Mouse (Mus musculus) Patski (cell line): ENCODE measurements around the gene Gclm. TPM values are rescaled to one million over a fixed set of nuclear protein-coding genes. Genes with fewer than 3 reads are reported as not detected.
A peak's percentile ranks its signal among the peaks of the same experiment; 100 is the strongest.
"Not testable (repeated sequence)": the region's sequence is repeated elsewhere in the genome, so short reads cannot be mapped to it uniquely, and the experiment has no call there.

ENCODE experiments used
- ATAC-seq: fragments of 100-300 bp; one replicate; pipeline ENCODE4 v1.8.0; 2021
- CTCF ChIA-PET: fragments of 350-600 bp; sonication (Branson Sonifier 250); formaldehyde crosslinking; loops from one replicate; lab custom pipeline; 2022; ENCODE audit warnings: inconsistent platforms; lab: Charles Lee
- POLR2A ChIA-PET: fragments of 350-600 bp; sonication (Branson Sonifier 250); formaldehyde crosslinking; loops from one replicate; lab custom pipeline; 2022; ENCODE audit warnings: antibody characterized with exemption, inconsistent platforms; lab: Charles Lee
- DNase-seq: peaks from one replicate; pipeline ENCODE4 v3.0.0-alpha.2; 2011; ENCODE audit warnings: low read depth, low spot score
- H3K27me3 ChIP-seq: fragments of 371-371 bp; one replicate; pipeline ENCODE4 v1.5.1; 2021
- CTCF ChIP-seq: fragments of 100-300 bp; IDR thresholded peaks from one replicate; pipeline ENCODE4 v1.5.1; 2021
- in situ Hi-C: fragments of 300-500 bp; cut with MboI; formaldehyde crosslinking; loops from 3 replicates; pipeline ENCODE4 v1.11.1; 2018; ENCODE audit warnings: low pct_unique_long_range_greater_than_20kb, mixed read lengths
- polyA plus RNA-seq: library from polyadenylated mRNA; unstranded; gene quantifications from one replicate; pipeline ENCODE4 v1.2.3, GENCODE M21; 2021

The Gclm gene
- polyA plus RNA-seq, 1 experiment from 2014 or later = 459 TPM

DNA sequence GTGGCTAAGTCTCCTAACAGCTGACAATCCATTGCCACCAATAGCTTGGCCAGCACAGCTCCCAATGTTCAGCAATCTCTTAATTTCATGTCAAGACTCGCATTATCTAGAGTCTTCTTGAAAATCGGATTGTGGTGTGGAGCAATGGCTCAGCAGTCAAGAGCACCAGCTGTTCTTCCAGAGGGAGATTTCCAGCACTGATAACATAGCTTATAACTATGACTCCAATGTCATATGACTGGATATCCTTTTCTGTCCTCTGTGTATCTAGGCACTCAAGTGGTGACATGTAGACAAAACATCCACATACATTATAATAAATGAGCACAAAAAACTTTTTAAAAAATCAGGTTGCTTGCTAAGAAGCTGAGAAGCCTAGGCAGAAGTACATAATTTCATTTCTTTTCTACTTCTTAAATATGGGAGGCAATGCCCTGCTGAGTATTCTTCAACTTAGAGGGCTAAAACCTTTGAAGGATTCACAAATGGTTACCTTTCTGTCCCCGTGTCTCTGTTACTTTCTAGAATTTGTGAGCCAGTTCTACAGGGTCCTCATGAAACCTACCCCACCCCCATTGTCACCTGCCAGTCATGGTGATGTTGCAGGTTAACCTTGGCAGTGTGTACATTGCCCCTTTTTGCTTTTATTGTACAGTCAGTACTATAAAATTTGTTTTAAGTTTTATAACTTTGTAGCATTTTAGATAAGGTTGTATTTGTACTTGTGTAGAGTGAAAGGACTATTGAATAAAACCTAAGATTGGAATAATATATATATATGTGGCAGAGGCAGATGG lies 23.9 kb upstream of the Gclm start:
- ChIA-PET CTCF (interaction anchor here (0.9 to 1.2 kb wide), 6 partner anchors 9 to 34 kb away, joined by 3 to 5 read pairs (median 4); no protein-coding TSS in a partner anchor), POLR2A (interaction anchor here (1.1 kb wide), 1 partner anchor 13 kb away, joined by 3 read pairs; no protein-coding TSS in a partner anchor)
- no peak for ATAC-seq
- in situ Hi-C loops = no loop called here
- DNase-seq = no peak
- no peak for TF ChIP-seq CTCF
- H3K27me3 ChIP-seq = no peaks in the 10 kb centered on the region

DNA sequence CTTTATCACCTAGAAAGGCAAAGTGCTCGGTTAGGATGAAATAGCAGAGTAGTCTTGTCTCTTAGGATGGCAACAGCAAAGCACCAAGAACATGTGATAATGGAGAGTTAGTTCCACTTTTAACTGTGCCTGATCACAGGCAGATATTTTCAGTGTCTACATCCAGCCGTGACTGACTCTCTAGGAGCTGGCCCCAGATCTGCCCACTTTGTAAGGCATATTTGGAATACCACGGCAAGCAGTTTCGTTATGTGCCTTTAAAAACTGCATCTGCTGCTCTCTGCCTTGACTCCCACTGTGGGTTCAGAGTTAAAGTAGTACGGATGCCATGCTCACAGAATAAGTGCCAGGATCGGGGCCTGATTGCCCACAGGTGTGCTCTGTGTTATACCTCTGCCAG lies 18.4 kb upstream of the Gclm start:
- not testable (repeated sequence) for ATAC-seq

DNA sequence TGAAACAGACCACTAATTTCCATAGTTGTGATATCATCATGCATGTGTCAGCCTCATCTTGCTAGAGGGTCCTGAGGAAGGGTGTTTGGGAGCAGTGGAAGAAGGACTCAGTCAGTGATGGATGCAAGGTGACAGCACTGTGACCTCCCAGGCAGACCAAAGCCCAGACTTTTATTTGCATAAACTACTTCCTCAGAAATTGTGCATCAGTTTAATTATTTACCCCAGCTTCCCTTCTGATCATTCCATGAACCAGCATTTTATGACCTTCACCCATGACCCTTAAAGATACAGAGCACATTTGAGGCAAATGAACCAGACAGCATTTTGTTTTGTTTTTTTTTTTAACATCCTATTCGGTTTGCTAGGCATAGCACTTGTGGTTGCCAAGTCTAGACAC lies 9.6 kb upstream of the Gclm start:
- DNase-seq = peak; percentile 30
- POLR2A ChIA-PET = interaction anchor here (0.7 to 1.2 kb wide), 2 partner anchors 37 to 422 kb away, joined by 3 to 5 read pairs; no protein-coding TSS in a partner anchor
- ATAC-seq = no peak
- CTCF ChIA-PET = interaction anchor here (0.8 to 3.4 kb wide), 6 partner anchors 9 to 38 kb away, joined by 3 to 13 read pairs (median 6); partner anchors contain the start of gene Gclm
- H3K27me3 ChIP-seq = no peaks in the 10 kb centered on the region
- no peak for TF ChIP-seq CTCF
- in situ Hi-C loops = no loop called here

More for the DNA sequence above, 18.4 kb upstream of the Gclm start:
- CTCF ChIA-PET = interaction anchor here (1.5 to 1.8 kb wide), 2 partner anchors 11 to 18 kb away, joined by 5 to 6 read pairs; no protein-coding TSS in a partner anchor
- POLR2A ChIA-PET, in situ Hi-C loops, DNase-seq, H3K27me3 ChIP-seq: not testable (repeated sequence)

DNA sequence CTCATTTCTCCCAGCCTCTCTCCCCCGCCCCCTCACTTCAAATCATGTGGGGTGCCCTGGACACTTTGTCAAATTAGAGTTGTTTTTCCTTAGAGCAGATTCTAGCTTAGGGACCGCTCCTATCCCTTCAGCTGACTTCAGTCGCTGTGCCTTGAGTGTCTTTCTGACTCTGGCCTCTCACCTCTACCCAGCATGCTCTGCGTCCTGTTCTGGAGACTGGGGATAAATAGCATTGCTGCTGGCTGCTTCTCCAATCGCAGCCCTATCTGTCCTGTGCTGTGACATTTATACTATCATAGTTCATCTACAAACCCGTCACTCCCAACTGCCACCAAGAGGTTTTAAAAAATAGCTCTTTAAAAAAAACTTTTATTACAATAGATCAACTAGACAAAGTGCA lies 2.5 kb upstream of the Gclm start:
- H3K27me3 ChIP-seq = no peaks in the 10 kb centered on the region
- ATAC-seq (no peak), DNase-seq (no peak)
- ChIA-PET POLR2A (interaction anchor here (0.6 kb wide), 1 partner anchor 54 kb away, joined by 3 read pairs; no protein-coding TSS in a partner anchor), CTCF (no interaction called here)
- no peak for TF ChIP-seq CTCF
- in situ Hi-C loops = no loop called here

DNA sequence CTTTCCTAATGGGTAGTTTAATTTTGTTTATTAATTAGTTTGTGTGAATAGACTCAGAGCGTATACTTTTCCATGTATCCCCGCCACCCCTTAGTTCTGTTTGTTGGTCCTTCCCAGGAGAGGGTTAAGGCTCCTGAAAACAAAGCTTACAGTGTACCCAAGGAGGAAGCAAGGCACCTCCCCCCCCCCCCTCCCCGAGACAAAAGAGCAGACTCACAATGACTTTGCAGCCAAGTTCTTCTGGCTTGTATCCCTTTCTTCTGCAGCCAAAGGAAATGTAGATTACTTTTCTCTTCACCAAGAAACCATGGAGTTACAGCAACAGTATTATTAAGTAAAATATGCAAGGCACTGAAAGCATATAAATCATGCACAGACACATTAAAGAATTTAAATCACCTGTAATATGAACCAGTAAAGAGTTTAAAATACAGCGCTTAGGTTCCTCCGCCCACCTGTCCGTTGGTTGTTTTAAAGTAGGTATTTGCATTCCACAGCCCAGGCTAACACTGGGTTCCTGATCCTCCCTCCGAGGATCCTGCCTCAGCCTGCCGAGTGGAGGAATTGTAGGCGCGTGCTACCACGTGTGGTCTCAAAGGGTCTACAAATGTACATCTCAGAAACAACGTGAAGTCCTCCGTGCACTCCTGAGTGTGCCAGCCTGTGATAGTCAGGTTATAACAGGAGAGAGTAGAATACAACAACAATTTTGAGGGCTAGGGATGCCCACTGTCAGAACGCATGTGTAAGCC lies 1.8 kb upstream of the Gclm start:
- POLR2A ChIA-PET = interaction anchor here (0.6 kb wide), 1 partner anchor 53 kb away, joined by 3 read pairs; no protein-coding TSS in a partner anchor
- no peak for TF ChIP-seq CTCF
- no peak for ATAC-seq
- CTCF ChIA-PET = no interaction called here
- in situ Hi-C loops = no loop called here
- H3K27me3 ChIP-seq = no peaks in the 10 kb centered on the region
- DNase-seq = no peak

DNA sequence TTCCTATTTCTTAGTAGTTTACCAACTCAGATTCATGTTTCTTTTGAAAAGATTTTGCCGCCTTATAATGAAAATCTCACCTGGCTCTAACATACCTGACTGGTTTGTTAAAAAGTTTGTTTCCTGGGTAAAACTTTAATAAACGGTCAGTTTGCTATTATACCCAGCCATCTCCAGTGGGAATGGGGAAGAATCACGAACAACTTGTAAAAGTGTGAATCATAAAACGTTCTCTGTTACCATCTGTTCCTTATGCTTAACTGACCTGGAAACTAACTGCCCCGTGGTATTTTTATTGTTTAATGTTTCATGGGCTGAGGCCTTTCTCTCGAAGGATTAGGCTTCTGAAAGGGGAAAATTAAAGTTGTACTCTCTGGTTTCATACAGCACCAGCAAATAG lies 598 bp upstream of the Gclm start:
- H3K27me3 ChIP-seq = no peaks in the 10 kb centered on the region
- CTCF ChIA-PET = interaction anchor here (0.6 to 5.7 kb wide), 7 partner anchors 10 to 75 kb away, joined by 3 to 62 read pairs (median 5); no protein-coding TSS in a partner anchor
- DNase-seq (peak; percentile 50), ATAC-seq (no peak)
- in situ Hi-C loops = loop anchor here (5.0 kb wide), 2 partner anchors 42 to 357 kb away; no protein-coding TSS in a partner anchor
- TF ChIP-seq CTCF = no peak
- POLR2A ChIA-PET = interaction anchor here (1.0 to 3.5 kb wide), 6 partner anchors 12 to 75 kb away, joined by 3 to 27 read pairs (median 8); no protein-coding TSS in a partner anchor

DNA sequence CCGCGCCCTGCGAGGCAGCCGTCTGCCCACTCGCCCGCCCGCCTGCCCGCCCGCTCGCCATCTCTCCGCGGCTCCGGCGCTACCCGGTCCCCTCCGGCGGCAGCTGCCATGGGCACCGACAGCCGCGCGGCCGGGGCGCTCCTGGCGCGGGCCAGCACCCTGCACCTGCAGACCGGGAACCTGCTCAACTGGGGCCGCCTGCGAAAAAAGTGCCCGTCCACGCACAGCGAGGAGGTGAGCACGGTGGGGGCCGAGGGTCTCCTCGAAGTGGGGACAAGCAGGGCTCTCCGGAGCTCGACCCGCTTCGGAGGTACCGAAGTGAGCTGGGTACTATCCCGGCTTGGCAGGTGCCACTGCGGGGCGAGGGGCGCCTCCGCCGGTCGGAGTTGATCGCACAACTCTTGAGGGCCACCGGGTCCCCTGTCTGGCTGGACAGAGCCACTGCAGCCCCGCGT lies 548 bp downstream of the Gclm start:
- ChIA-PET CTCF (interaction anchor here (0.7 to 5.7 kb wide), 8 partner anchors 11 to 76 kb away, joined by 3 to 62 read pairs (median 5); no protein-coding TSS in a partner anchor), POLR2A (interaction anchor here (1.0 to 3.5 kb wide), 8 partner anchors 10 to 76 kb away, joined by 3 to 27 read pairs (median 6); partner anchors contain the start of gene Bcar3)
- DNase-seq (peak; percentile 22), ATAC-seq (peak; percentile 32)
- no peaks in the 10 kb centered on the region for H3K27me3 ChIP-seq
- in situ Hi-C loops = loop anchor here (5.0 kb wide), 2 partner anchors 44 to 359 kb away; no protein-coding TSS in a partner anchor
- no peak for TF ChIP-seq CTCF

DNA sequence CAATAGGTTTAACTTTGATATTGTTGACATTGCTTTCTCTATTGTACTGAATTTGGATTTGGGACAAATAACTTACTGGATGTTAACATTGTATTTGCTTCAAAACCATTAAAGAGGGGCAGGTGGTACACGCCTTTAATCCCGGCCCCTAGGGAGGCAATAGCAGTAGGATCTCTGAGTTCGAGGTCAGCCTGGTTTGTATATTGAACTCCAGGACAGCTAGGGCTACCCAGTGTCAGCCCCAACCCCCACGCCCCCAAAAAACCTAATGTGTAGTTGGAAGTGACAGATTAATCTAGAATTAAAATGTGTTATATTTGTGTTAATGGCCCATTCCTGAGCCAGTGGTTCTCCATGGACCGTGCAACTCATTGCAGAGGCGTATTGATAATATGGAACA lies 1.0 kb downstream of the Gclm start:
- ChIA-PET POLR2A (interaction anchor here (1.0 to 3.5 kb wide), 8 partner anchors 9 to 51 kb away, joined by 3 to 27 read pairs (median 6); partner anchors contain the start of gene Bcar3), CTCF (interaction anchor here (1.1 to 5.7 kb wide), 8 partner anchors 11 to 77 kb away, joined by 4 to 62 read pairs (median 10); no protein-coding TSS in a partner anchor)
- DNase-seq = no peak
- H3K27me3 ChIP-seq = no peaks in the 10 kb centered on the region
- TF ChIP-seq CTCF = no peak
- in situ Hi-C loops = loop anchor here (5.0 kb wide), 2 partner anchors 44 to 359 kb away; no protein-coding TSS in a partner anchor
- no peak for ATAC-seq

DNA sequence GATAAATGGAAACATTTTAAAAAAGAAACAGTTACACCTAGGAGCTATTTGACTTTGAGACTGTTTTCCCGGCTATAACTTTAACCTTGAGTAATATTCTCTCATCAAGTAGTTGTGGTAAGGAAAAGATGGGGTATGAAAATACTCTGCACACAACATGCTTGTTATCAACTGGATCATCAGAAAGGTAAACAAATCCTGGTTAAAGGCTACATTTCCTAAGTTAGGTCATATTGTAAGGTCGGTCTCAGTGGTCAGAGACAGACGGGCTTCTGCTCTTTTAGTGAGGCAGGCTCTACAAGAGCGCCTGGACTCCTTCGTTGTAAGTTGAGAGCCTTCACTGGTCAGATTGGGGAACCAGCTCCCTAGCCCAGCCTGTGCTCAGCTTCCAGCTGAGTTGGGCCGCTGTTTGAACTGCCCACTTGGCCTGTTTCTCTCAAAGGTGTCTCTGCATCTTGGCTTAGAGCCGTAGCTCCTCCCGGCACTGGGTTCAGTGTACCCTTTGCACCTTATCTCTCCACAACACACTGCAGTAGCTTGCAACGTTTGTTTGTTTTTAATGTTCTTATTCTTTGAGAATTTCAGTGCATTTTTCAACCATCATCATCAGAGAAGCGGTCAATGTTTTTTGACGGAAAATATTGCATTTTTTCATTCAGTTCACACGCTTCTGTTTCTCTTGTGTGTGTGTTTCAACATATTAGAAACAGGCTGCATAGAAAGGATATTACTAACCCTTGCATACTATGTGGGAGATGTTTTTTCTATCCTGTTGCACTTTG lies 1.8 kb downstream of the Gclm start:
- TF ChIP-seq CTCF = no peak
- DNase-seq (peak; percentile 4), ATAC-seq (no peak)
- POLR2A ChIA-PET = interaction anchor here (1.0 to 3.5 kb wide), 6 partner anchors 8 to 52 kb away, joined by 3 to 27 read pairs (median 6); no protein-coding TSS in a partner anchor
- in situ Hi-C loops = loop anchor here (5.0 kb wide), 2 partner anchors 45 to 360 kb away; no protein-coding TSS in a partner anchor
- H3K27me3 ChIP-seq = no peaks in the 10 kb centered on the region
- CTCF ChIA-PET = interaction anchor here (0.7 to 5.7 kb wide), 9 partner anchors 9 to 110 kb away, joined by 3 to 62 read pairs (median 10); no protein-coding TSS in a partner anchor
